Mouse (Mus musculus) megakaryocyte, embryonic 14.5 days (primary cell): ENCODE data around the gene Rnf38.

Experiments
- FLI1 ChIP-seq: IDR thresholded peaks from 2 replicates; pipeline ENCODE4 v1.6.1; 2012; ENCODE audit warnings: low read length, inconsistent platforms, mixed read lengths
- GATA1 ChIP-seq: IDR thresholded peaks from 3 replicates; pipeline ENCODE4 v1.6.1; 2012; ENCODE audit warnings: mixed read lengths, low read length, inconsistent platforms, borderline replicate concordance

DNA sequence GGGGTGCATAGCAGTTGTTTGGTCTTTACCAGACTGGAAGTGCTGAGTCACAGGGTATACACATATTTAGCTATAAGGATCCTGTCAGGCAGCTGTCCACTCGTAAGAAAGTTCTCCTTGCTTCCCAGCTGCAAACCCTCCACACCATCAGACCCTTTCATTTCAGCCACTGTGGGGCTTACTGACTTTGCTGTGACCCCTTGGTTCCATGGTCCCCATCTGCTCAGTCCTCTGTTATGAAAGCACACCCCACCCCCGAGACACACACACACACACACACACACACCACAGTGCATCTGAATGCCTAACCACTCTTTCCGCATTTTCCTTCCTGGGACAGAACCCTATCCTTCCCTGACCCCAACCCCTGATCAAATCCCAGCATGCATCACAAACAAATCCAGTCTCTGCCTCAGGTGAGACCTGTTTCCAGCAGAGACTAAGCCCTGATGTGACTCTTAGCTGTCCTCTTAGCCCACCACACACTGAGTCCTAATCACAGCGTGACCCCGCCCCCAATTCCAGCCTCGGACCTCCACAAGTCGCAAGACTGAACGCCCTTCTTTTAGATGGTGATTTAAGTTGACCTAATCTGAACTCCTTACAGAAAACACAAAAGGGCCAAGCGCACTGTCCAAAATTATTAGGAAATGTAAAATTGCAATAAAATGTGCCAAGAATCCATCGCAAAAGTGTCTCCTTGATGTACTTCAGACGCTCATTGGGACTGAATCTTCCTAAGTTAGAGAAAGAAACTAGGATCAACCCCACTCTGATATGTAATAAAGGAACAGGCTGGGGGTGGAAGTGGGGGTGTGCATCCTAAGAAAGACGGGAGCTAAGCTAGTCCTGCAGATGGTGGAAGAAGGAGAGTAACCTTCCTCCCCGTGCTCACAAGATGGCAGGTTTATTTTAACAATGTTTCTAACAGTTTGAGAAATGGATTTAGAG, 18.7 kb upstream of the Rnf38 start:
- no peak for TF ChIP-seq GATA1
- TF ChIP-seq FLI1 = no peak
